Mouse (Mus musculus): Measurements from ENCODE around the gene Ugt1a10. TPM values are rescaled to one million over a fixed set of nuclear protein-coding genes. Genes with fewer than 3 reads are reported as not detected.

The Ugt1a10 gene
- total RNA-seq, 2 experiments from 2014 or later: not detected

DNA sequence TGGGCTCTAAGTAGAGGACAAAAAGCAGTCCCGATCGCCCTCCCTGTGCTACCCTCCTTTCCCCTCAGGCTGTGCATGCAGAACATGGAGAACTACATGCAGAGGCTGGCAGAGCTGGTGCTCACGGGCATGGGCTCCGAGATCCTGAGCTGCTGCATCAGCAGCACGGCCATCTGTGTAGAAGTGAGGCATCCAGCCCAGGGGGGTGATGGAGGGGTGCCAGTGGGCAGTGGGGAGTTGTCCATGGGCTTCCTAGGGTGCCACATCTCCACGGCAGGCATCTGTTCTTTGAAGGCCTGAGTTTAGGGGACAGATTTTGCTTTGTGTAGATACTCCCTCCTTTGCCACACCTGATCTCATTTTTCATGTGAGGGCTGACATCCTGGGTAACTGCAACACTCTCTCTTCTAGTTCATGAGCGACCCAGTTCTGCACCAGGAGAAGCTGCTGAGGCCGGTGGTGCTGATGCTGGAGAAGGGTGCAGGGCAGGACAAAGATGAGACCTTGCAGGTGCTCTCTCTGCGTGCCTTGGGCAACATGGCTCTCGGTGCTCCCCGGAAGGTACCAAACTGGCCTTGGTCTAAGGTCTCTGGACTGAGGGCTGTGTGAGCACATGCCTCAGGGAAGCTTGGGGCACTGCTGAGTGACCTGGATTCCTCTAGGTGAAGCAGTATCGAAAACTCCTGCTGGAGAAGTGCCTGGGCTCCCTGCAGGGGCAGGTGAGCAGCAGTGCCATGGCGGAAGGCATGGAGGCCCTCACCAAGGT lies 201.0 kb downstream of the Ugt1a10 start:
- no peak for DNase-seq

DNA sequence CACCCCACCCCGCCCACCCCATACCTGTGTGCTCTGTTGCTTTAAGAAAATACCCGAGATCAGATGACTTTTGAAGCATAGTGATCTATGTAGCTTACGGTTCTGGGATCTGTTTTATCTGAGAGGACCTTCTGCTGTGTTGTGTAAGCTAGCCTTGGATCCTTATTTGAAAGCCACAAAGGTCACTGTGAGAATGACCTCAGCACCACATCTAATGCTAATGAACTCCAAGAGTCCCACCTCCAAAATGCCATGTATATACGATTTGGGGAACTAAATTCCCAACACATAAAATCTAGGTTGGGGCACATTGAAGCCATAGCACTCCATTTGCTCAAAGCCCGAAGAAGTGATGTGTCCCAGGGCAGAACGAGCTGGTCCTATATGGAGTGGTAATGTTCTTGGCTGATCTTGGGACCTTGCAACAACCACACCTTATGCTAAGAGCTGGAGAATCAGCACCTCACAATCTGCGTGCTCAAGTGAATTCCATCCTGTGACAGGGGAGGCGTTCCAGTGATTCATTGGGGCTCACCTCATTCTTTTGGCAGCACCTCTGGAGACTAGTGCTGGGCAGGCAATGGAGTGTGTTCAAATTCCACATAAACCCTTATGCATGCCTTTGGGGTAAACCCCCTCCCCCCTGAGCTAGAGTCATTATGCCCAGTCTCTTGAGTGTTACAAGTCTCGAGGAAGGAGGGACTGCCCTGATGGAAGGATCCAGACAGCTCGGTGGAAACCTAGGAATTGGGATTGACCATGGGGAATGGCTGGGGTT lies 201.9 kb downstream of the Ugt1a10 start:
- DNase-seq: no peak

GRCm38 (mm10) chr1:88257681-88258080 lies 202.5 kb downstream of the Ugt1a10 start:
- DNase-seq: no peak

GRCm38 (mm10) chr1:88258361-88258760 lies 203.2 kb downstream of the Ugt1a10 start:
- no peak for DNase-seq

DNA sequence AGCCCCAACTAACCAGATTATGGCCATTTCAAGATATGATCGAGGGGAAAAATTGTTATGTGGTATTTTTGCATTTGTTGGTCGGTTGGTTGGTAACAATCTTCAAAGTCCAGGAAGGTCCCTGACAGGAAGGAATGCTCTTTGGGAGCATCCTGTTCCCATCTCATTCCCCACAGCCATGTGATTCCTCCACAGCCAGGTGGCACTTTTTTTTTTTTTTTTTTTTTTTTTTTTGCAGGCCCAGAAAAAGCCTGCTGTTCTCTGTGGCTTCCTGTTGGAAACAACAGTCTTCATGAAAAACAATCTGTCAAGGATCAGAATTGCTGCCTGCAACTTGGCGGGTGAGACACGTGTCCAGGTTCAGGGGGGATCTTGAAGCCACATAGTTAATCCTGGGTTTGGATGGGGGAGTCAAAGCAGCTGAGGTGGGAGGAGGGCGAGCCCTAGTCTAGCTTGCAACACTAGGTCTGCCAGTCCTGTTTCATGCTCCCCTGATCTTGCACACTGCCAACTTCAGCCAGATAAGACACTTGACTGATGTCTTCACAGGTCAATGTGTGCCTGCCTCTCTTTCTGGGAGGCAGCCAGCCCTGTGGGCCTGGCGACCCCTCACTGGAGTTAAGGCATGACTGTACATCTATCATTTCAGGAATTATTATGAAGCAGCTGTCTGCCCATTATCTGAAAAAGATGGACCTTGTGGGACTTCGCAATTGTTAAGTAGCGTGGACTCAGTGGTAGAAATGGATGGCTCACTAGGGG lies 203.9 kb downstream of the Ugt1a10 start:
- no peak for DNase-seq

- DNase-seq: no peak
Measured at GRCm38 (mm10) chr1:88259643-88260024, 204.4 kb downstream of the Ugt1a10 start.

GRCm38 (mm10) chr1:88260114-88260513 lies 204.9 kb downstream of the Ugt1a10 start:
- DNase-seq: peak; percentile 68

- DNase-seq: no peak
Measured at GRCm38 (mm10) chr1:88260604-88261377, 205.6 kb downstream of the Ugt1a10 start.

DNA sequence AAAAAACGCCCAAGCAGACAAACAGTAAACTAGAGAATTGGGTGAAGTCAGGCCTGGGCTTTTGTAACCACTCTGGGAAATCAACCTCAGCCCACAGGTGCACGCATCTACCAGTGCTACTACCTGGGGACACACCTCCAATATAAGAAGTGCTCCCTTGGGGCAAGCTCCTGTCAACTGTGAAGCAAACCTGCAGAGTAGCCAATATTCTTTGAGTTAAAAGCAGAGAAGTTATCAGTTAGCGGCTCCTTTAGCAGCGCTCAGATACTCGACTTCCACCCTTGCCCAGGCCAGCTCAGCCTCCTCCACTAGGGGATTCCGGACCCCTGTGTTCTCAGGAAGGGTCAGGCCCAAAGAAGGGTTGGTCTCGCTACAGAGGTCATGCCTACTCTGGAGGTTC lies 206.5 kb downstream of the Ugt1a10 start:
- no peak for DNase-seq

- peak; percentile 72 for DNase-seq
Measured at GRCm38 (mm10) chr1:88262255-88262654, 207.1 kb downstream of the Ugt1a10 start.

- no peak for DNase-seq
Measured at GRCm38 (mm10) chr1:88262961-88263360, 207.8 kb downstream of the Ugt1a10 start.

DNA sequence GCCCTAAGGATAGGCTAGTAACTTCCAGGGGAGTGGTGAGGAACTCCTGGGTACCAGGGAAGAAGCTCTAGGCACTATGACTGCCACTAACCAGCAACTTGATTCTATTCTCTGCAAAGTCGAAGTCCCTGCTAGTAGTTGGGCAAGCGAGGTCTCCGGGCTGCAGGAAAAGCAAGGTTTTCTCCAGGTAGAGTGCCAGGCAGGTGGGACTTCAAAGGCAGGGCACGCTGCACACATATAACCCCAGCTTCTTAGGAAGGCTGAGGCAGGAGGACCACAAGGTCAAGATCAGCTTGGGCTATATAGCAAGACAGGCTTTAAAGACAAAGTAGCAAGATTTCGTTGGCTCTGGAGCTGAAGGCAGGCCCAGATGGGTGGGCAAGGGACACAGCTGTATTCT lies 208.6 kb downstream of the Ugt1a10 start:
- no peak for DNase-seq

- no peak for DNase-seq
Measured at GRCm38 (mm10) chr1:88264237-88264868, 209.2 kb downstream of the Ugt1a10 start.

DNA sequence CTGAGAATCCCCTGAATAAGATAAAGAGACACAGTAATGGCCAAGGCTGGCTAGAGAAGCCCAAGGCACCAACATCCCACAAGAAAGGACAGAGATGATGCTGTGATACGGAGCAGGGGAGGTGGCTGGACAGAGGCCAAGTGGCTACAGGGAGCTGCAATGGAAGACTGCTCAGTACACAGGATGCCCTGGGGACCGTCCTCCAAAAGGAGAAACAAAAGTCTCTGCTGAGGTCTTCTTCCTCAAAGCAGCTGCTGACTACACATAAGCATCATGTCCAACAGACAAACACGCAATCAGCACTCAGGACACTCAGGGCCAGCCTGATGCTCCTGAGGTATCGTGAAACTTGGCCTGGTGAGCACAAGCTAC lies 209.7 kb downstream of the Ugt1a10 start:
- peak; percentile 69 for DNase-seq

- DNase-seq: peak; percentile 15
Measured at GRCm38 (mm10) chr1:88266123-88266522, 210.9 kb downstream of the Ugt1a10 start.

- no peak for DNase-seq
Measured at GRCm38 (mm10) chr1:88267489-88267888, 212.3 kb downstream of the Ugt1a10 start.

DNA sequence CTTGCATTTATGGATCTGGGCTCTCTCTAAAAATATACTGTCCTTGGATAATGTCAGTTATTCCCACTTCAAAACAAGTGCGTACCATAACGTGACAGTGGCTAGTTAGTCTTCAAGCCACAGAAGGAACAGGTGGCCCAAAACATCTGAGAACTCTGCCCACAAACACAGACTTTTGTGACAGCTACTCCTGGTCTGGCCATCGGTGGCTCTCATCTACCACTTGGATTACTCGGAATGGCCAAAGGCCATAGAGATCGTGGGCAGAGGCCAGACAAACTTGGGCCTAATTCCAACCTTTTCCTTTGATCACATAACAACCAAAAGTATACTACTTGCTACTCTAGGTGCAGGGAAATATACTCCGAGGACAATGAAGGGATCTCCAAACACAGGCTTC lies 212.9 kb downstream of the Ugt1a10 start:
- DNase-seq: peak; percentile 15

All from gastrocnemius, postnatal 10 days (tissue).